In genomic region chr2:68320670-68321069, GRCm38 (mm10) we compare ENCODE assay signal across 8 mouse cellular contexts.
DNase-seq lines count a peak whose midpoint lies in the region; ATAC-seq lines count a peak whose summit lies in the region.

No protein-coding gene starts in this region.

- H3K36me3 ChIP-seq in heart, embryonic 15.5 days, result peaks cover 4% of the 10 kb centered on the region; the same call in 1 of the 2 replicates

- WGBS in heart, embryonic 15.5 days, result 39% methylated on average over 10 of the region's 10 CpGs

- no peak overlapping the region for H3K9ac ChIP-seq in heart, embryonic 15.5 days

- 0 out of 2 replicates have a peak overlapping the region, but pooled peaks have one; percentile 16 for H3K27ac ChIP-seq in heart, embryonic 15.5 days

- DNase-seq in embryo, embryonic 10.5 days (ENCODE audit: low spot score), result peak; percentile 14
- DNase-seq in embryo, embryonic 9.5 days (ENCODE audit: extremely low spot score), result no peak
- peak; percentile 17 for DNase-seq in ZHBTc4 (ENCODE audit: low read depth, low spot score)
- peak; percentile 46 to 67 for DNase-seq in layer of hippocampus, postnatal 14 days (ENCODE audit: low spot score in 2 of 2)
- peak; percentile 71 for DNase-seq in telencephalon, adult 2 months (ENCODE audit: low read depth, low spot score)
- DNase-seq in gastrocnemius, postnatal 4 days (ENCODE audit: low spot score in 2 of 2), result no peak

- no peaks in the 10 kb centered on the region for H3K9me3 ChIP-seq in heart, embryonic 15.5 days (replicated peaks)

- H3K27me3 ChIP-seq in heart, embryonic 15.5 days, result no peaks in the 10 kb centered on the region

- ATAC-seq in heart, embryonic 15.5 days (replicated peaks; ENCODE audit: insufficient number of reproducible peaks, insufficient read depth, low FRiP score, low read depth), result no peak
- ATAC-seq in erythroid progenitor cell, adult 5-6 weeks (replicated peaks; ENCODE audit: low FRiP score, poor library complexity, severe bottlenecking), result no peak

- H3K4me2 ChIP-seq in heart, embryonic 15.5 days, result no peak overlapping the region

- H3K4me1 ChIP-seq in heart, embryonic 15.5 days (replicated peaks), result peaks cover 33% of the 10 kb centered on the region

- no peak overlapping the region for H3K4me3 ChIP-seq in heart, embryonic 15.5 days

Comparison
In these comparisons a context has a peak if more than half of its experiments do, and no peak if none do; other contexts are left out.
1. DNase-seq: peak in embryo, embryonic 10.5 days (single experiment), ZHBTc4 (single experiment), layer of hippocampus, postnatal 14 days (2 of 2) and telencephalon, adult 2 months (single experiment); none in embryo, embryonic 9.5 days (single experiment) and gastrocnemius, postnatal 4 days (0 of 2).